Mouse (Mus musculus) lung, adult 2 months (tissue): ENCODE measurements at regions not wholly inside any gene's neighbourhood (a gene's known extent, or its start where the extent isn't known, plus 50 kb on each side); places are given as distances from the start of the nearest gene placed in this dataset.

Experiments
- CTCF ChIP-seq: fragments of 200-500 bp; IDR thresholded peaks from 2 replicates; pipeline ENCODE4 v1.5.1; 2011; ENCODE audit warnings: mild to moderate bottlenecking, low read length, control low read depth; ENCODE audit not compliant: insufficient read depth
- POLR2A ChIP-seq: fragments of 200-500 bp; IDR thresholded peaks from 2 replicates; pipeline ENCODE4 v1.6.1; 2011; ENCODE audit warnings: low read depth, mild to moderate bottlenecking, control low read depth, low read length, borderline replicate concordance; ENCODE audit errors: extremely low read depth

GRCm38 (mm10) chr5:95874969-95875368, 81.8 kb upstream of the Cxcl13 start:
- TF ChIP-seq POLR2A (no peak), CTCF (no peak)
